Mouse (Mus musculus) right cerebral cortex, postnatal 25 days (tissue): ENCODE results near the gene Ccdc154.
"Not testable (repeated sequence)": the region's sequence is repeated elsewhere in the genome, so short reads cannot be mapped to it uniquely, and the experiment has no call there.

ENCODE experiments used
- DNase-seq: peaks from one replicate; pipeline ENCODE4 v3.0.0; 2022

Ccdc154 gene

GRCm38 (mm10) chr17:25162161-25162560 is at the start of gene Ccdc154:
Gene Ccdc154 (plus strand): TSS chr17:25162461.
- no peak for DNase-seq

GRCm38 (mm10) chr17:25114908-25115645 is 47.2 kb upstream of the Ccdc154 start:
- DNase-seq = no peak

GRCm38 (mm10) chr17:25115664-25116432 is 46.4 kb upstream of the Ccdc154 start, which contains the start of gene Telo2:
Gene Telo2 (minus strand): TSS chr17:25115967.
- peak; percentile 91 for DNase-seq

- no peak for DNase-seq
Observed at GRCm38 (mm10) chr17:25117263-25117662, 45.0 kb upstream of the Ccdc154 start.

- DNase-seq = no peak
Observed at GRCm38 (mm10) chr17:25120406-25120805, 41.9 kb upstream of the Ccdc154 start, which contains the start of gene Ptx4. Gene Ptx4 (plus strand): TSS chr17:25120760.

GRCm38 (mm10) chr17:25123979-25124378 is 38.3 kb upstream of the Ccdc154 start:
- no peak for DNase-seq

- not testable (repeated sequence) for DNase-seq
Observed at GRCm38 (mm10) chr17:25125442-25126060, 36.7 kb upstream of the Ccdc154 start.

- DNase-seq = no peak
Observed at GRCm38 (mm10) chr17:25127079-25127478, 35.2 kb upstream of the Ccdc154 start.

- DNase-seq = no peak
Observed at GRCm38 (mm10) chr17:25127681-25128080, 34.6 kb upstream of the Ccdc154 start.

- DNase-seq = no peak
Observed at GRCm38 (mm10) chr17:25130060-25130459, 32.2 kb upstream of the Ccdc154 start.

- peak; percentile 95 for DNase-seq
Observed at GRCm38 (mm10) chr17:25133275-25133698, 29.0 kb upstream of the Ccdc154 start, which contains the start of gene Clcn7. Gene Clcn7 (plus strand): TSS chr17:25133391.

- no peak for DNase-seq
Observed at GRCm38 (mm10) chr17:25135622-25136021, 26.6 kb upstream of the Ccdc154 start.

GRCm38 (mm10) chr17:25138803-25139202 is 23.5 kb upstream of the Ccdc154 start:
- no peak for DNase-seq

- DNase-seq = no peak
Observed at GRCm38 (mm10) chr17:25139960-25140359, 22.3 kb upstream of the Ccdc154 start.

GRCm38 (mm10) chr17:25163387-25163786 is 1.1 kb downstream of the Ccdc154 start:
- DNase-seq = no peak

GRCm38 (mm10) chr17:25164770-25165169 is 2.5 kb downstream of the Ccdc154 start:
- DNase-seq = no peak

- DNase-seq = no peak
Observed at GRCm38 (mm10) chr17:25165970-25166671, 3.9 kb downstream of the Ccdc154 start.

- DNase-seq = no peak
Observed at GRCm38 (mm10) chr17:25169706-25170105, 7.4 kb downstream of the Ccdc154 start.

GRCm38 (mm10) chr17:25172558-25172957 is 10.3 kb downstream of the Ccdc154 start:
- DNase-seq = no peak

GRCm38 (mm10) chr17:25175411-25175810 is 13.2 kb downstream of the Ccdc154 start, which contains the start of gene Gm38655:
Gene Gm38655 (minus strand): TSS chr17:25175471.
- DNase-seq = no peak

- no peak for DNase-seq
Observed at GRCm38 (mm10) chr17:25183232-25183631, 21.0 kb downstream of the Ccdc154 start.

- peak; percentile 98 for DNase-seq
Observed at GRCm38 (mm10) chr17:25184129-25184691, 21.9 kb downstream of the Ccdc154 start, which contains the start of gene BC003965. Gene BC003965 (plus strand): TSS chr17:25184554.
